Mouse (Mus musculus) lung, embryonic 16.5 days (tissue): ENCODE measurements around the gene Arl13b. TPM values are rescaled to one million over a fixed set of nuclear protein-coding genes. Genes with fewer than 3 reads are reported as not detected.

ENCODE experiments used
- ATAC-seq: fragments of 200-750 bp; cut with Nextera tagmentation; 2 replicates; pipeline ENCODE4 v1.8.0; 2017; ENCODE audit warnings: low read depth, mild to moderate bottlenecking, moderate library complexity
- H3K27ac ChIP-seq: fragments of 300-500 bp; sonication (generic); 2 replicates; pipeline ENCODE4 v1.5.1; 2014; ENCODE audit warnings: mild to moderate bottlenecking, control low read depth, low read length
- H3K27me3 ChIP-seq: fragments of 300-500 bp; sonication (generic); 2 replicates; pipeline ENCODE4 v1.6.1; 2014; ENCODE audit warnings: low read depth, low read length, mixed read lengths; ENCODE audit not compliant: control insufficient read depth, insufficient read depth
- H3K36me3 ChIP-seq: fragments of 300-500 bp; sonication (generic); 2 replicates; pipeline ENCODE4 v1.6.1; 2014; ENCODE audit warnings: low read length; ENCODE audit not compliant: control insufficient read depth, insufficient read depth
- H3K4me1 ChIP-seq: fragments of 300-500 bp; sonication (generic); replicated peaks from 2 replicates; pipeline ENCODE4 v1.6.1; 2014; ENCODE audit warnings: low read length, mixed read lengths; ENCODE audit not compliant: control insufficient read depth, insufficient read depth
- H3K4me2 ChIP-seq: fragments of 300-500 bp; sonication (generic); 2 replicates; pipeline ENCODE4 v1.6.1; 2014; ENCODE audit warnings: low read depth, low read length, control low read depth
- H3K4me3 ChIP-seq: fragments of 300-500 bp; sonication (generic); 2 replicates; pipeline ENCODE4 v1.5.1; 2014; ENCODE audit warnings: mild to moderate bottlenecking, low read length, control low read depth
- H3K9ac ChIP-seq: fragments of 300-500 bp; sonication (generic); 2 replicates; pipeline ENCODE4 v1.6.1; 2014; ENCODE audit warnings: low read length, control low read depth
- H3K9me3 ChIP-seq: fragments of 300-500 bp; sonication (generic); 2 replicates; pipeline ENCODE4 v1.6.1; 2016; ENCODE audit warnings: low read length; ENCODE audit not compliant: control insufficient read depth
- WGBS: fragments of 180-500 bp; shearing (Covaris S2); extraction: QIAGEN DNeasy Blood & Tissue Kit; methylation state at CpG from one replicate; pipeline ENCODE4 v1.1.7; 2014; 5-methylcytosine and 5-hydroxymethylcytosine counted together
- polyA plus RNA-seq: library from polyadenylated mRNA; unstranded; fragments of >200 nt; fragmentation: Nextera tagmentation; extraction: Ambion mirVana; gene quantifications from 2 replicates; pipeline ENCODE4 v1.2.1, GENCODE M21; 2015

Gene Arl13b
- polyA plus RNA-seq, 1 experiment from 2014 or later, result 20.8 TPM

DNA sequence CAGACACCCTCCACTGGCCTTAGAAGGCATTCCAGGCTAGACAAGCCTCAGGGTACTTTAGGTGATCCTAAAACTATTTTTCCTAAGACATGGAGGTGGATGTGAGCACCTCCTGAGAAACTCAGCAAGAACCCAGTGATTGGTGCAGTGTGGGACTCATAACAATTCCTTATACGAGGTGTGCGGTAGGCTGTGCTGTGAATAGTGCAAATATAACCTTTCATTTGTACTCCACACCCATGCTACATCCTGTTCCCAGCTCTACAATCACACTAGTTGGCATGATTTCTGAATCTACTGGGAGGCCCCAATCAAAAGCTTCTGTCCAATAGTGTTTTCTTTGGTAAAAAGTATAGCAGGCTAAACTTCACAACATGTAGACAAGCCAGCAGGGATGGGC, 14.8 kb downstream of the Arl13b start:
- Histone ChIP-seq H3K4me2 (no peak overlapping the region), H3K4me3 (no peak overlapping the region), H3K4me1 (no peaks in the 10 kb centered on the region), H3K9ac (no peak overlapping the region), H3K9me3 (no peaks in the 10 kb centered on the region), H3K27ac (no peak overlapping the region), H3K27me3 (no peaks in the 10 kb centered on the region), H3K36me3 (no peaks in the 10 kb centered on the region)
- WGBS, result 81% methylated on average over 2 of the region's 2 CpGs
- no peak for ATAC-seq

DNA sequence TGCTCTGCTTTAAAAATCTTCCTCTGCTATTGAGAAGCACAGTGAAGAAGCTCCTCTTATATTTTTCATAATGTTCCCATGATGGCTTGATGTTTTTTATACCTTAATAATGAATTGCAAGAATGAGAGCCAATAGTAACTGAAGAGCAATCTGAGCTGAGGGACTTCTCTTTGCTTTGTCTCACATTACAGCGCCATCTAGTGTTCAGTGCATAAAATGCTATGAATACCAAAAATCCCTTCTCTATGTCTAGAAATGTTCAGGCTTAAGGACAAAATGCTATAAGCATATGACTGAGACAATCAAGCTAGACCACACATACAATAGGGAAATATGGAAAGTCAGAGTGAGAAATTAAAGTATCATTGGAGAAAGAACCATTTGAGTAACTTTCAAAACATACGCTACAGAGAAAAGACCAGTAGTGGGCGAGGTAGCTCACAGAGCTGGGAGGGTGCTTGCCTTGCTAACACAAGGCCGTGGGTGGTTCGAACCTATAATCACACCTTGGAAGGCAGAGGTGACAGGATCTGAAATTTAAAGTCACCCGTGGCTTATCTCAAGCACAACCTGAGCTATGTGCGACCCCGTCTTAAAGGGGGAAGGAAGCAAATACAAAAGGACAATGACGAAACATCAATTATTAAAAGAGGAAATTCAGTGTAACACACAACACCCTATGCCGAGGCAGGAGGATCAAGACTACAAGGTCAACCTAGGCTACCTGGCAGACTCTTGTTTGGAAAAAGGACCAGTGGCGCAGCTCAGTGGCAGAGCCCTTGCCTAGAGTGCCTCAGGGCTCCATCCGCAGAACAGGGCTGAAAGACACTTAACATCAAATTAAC, 20.5 kb downstream of the Arl13b start:
- Histone ChIP-seq H3K4me3 (no peak overlapping the region), H3K9me3 (no peaks in the 10 kb centered on the region), H3K4me2 (no peak overlapping the region), H3K4me1 (no peaks in the 10 kb centered on the region), H3K27me3 (no peaks in the 10 kb centered on the region), H3K36me3 (no peaks in the 10 kb centered on the region), H3K9ac (no peak overlapping the region), H3K27ac (no peak overlapping the region)
- ATAC-seq, result no peak
- WGBS, result 68% methylated on average over 12 of the region's 12 CpGs

DNA sequence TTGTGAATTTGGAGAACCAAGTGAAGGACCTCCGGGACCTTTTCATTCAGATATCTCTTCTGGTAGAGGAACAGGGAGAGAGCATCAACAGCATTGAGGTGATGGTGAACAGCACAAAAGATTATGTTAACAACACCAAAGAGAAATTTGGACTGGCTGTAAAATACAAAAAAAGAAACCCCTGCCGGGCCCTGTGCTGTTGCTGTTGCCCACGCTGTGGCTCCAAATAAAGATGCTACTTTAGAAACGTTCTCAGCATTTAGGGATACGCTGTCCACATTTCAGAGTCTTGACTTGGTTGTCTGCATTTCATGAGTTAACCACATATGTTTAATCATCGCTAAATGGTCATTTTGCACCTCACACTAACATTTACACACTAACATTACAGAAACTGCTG, 24.4 kb downstream of the Arl13b start:
- Histone ChIP-seq H3K4me2 (no peak overlapping the region), H3K4me3 (no peak overlapping the region), H3K9me3 (no peaks in the 10 kb centered on the region), H3K27ac (no peak overlapping the region), H3K27me3 (no peaks in the 10 kb centered on the region), H3K9ac (no peak overlapping the region), H3K36me3 (no peaks in the 10 kb centered on the region; the same call in 1 of the 2 replicates), H3K4me1 (no peaks in the 10 kb centered on the region)
- WGBS, result 96% methylated on average over 6 of the region's 6 CpGs
- no peak for ATAC-seq

DNA sequence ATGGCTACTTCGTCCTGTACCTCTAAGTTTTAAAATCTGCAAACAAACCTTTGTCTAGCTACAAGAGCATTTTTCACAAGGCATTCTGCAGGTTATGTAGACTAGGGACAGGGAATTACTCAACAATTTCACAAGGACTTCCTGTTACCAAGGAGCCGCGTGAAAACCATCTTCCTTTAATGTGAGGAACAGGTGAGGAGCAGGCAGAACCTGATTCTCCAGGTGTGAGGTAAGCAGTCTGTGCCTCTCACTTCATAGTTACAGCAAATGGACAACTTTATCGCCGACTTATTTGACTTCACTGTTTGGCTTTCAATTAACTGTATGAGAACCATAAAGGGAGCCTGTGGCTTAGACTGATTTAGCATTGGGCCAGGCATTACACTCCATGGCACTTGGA, 32.3 kb downstream of the Arl13b start, which contains the start of gene Stx19:
Stx19 (plus strand) TSS at position 186 of the 400 bp plus-strand sequence.
- peak within 1 kb of the TSS; percentile 30 for H3K4me3 ChIP-seq
- H3K4me1 ChIP-seq, result peaks cover 7% of the 10 kb centered on the region; the same call in 1 of the 2 replicates
- no peaks in the 10 kb centered on the region for H3K27me3 ChIP-seq
- peak within 1 kb of the TSS; percentile 11 for H3K4me2 ChIP-seq
- H3K9ac ChIP-seq, result no peak within 1 kb of the TSS; the same call in 1 of the 2 replicates
- 38% methylated on average over 5 of the region's 5 CpGs for WGBS
- peak within 1 kb of the TSS; percentile 82 for H3K27ac ChIP-seq
- peak; percentile 94 for ATAC-seq
- no peaks in the 10 kb centered on the region for H3K9me3 ChIP-seq
- no peaks in the 10 kb centered on the region; the same call in 1 of the 2 replicates for H3K36me3 ChIP-seq

DNA sequence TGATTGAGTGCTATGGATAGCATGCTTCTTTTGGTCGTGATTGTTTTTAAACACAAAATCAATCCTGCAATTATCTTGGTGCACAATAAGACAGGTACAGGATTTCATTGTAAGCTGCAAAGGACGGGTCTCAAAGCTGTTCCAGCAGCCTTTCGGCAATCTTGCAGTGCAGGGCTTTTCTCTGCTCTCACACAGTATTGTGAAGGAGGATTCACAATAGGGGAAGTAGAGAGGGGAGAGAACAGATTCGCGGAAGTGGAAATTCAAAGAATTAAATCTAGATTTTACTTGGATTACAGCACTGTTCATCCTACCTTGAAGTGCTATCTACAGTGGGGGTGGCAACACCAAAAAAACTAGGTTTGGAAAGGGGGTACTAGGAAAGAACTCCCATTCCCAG, 33.0 kb downstream of the Arl13b start:
- H3K27ac ChIP-seq, result peak overlapping the region; percentile 82
- H3K36me3 ChIP-seq, result no peaks in the 10 kb centered on the region; the same call in 1 of the 2 replicates
- no peaks in the 10 kb centered on the region for H3K27me3 ChIP-seq
- no peak overlapping the region for H3K4me3 ChIP-seq
- 62% methylated on average over 5 of the region's 5 CpGs for WGBS
- H3K9me3 ChIP-seq, result no peaks in the 10 kb centered on the region
- no peak for ATAC-seq
- no peak overlapping the region for H3K4me2 ChIP-seq
- peaks cover 7% of the 10 kb centered on the region; the same call in 1 of the 2 replicates for H3K4me1 ChIP-seq
- H3K9ac ChIP-seq, result no peak overlapping the region; the same call in 1 of the 2 replicates

DNA sequence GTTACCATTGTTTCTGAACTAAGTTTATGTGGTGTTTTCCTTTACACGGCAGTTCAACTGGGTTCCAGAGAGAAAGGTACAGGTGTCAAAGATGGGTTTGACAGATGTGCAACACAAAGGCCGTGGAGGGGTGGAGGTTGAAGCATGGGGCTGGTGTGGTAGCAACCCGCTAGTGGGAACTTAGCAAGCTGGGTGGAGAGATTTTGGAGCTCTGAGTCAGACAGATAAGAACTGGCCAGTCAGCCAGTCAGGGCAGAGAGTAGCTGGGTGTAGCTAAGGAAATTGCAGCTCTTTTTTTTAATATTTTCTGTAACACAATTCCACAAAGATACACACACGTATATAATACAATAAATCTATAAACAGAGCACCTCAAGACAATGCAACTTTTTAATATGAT, 36.0 kb downstream of the Arl13b start:
- no peak overlapping the region for H3K27ac ChIP-seq
- H3K4me3 ChIP-seq, result no peak overlapping the region
- no peak overlapping the region for H3K9ac ChIP-seq
- WGBS, result 80% methylated on average over 4 of the region's 4 CpGs
- no peak for ATAC-seq
- H3K27me3 ChIP-seq, result no peaks in the 10 kb centered on the region
- peaks cover 12% of the 10 kb centered on the region for H3K4me1 ChIP-seq
- no peaks in the 10 kb centered on the region for H3K9me3 ChIP-seq
- H3K36me3 ChIP-seq, result no peaks in the 10 kb centered on the region; the same call in 1 of the 2 replicates
- H3K4me2 ChIP-seq, result no peak overlapping the region

DNA sequence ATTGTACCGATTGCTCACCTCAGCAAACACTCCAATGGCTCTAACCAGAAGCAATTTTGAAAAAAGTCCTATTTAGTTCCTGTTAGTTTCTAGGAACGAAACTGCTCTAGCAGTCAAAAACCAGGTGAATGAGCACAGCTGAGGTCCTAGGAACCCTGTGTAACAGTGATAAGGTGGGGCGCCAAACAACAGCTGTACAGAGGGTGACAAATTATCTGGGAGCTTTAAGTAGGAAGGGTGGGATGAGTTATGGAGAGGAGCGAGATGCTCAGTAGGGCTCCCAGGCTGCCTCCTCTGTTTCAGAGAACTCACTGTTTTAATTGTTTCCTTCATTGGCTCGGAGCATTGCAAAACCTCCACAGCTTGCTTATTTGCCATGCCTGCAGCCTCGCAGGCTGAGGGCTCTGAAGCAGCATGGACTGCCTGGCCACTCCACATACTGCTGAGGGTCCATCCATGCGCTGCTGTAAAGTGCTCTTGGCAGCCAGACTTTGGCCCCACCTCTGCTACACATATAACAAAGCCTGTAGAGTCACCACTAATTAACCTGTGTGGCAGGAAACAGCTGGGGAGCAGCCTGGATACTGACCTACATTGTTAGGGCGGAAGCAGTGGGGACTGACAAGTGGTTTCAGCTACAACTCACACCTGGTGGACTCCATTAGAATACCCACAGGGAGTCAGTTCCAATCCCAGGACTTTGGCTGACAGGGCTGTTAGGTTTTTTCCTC, 39.4 kb downstream of the Arl13b start:
- Histone ChIP-seq H3K4me3 (no peak overlapping the region), H3K36me3 (no peaks in the 10 kb centered on the region), H3K27me3 (no peaks in the 10 kb centered on the region), H3K27ac (peak overlapping the region; percentile 59), H3K9me3 (no peaks in the 10 kb centered on the region), H3K4me1 (peaks cover 5% of the 10 kb centered on the region), H3K4me2 (peak overlapping the region; percentile 17; the same call in 1 of the 2 replicates), H3K9ac (no peak overlapping the region; the same call in 1 of the 2 replicates)
- ATAC-seq, result peak; percentile 93
- WGBS, result 45% methylated on average over 8 of the region's 8 CpGs

DNA sequence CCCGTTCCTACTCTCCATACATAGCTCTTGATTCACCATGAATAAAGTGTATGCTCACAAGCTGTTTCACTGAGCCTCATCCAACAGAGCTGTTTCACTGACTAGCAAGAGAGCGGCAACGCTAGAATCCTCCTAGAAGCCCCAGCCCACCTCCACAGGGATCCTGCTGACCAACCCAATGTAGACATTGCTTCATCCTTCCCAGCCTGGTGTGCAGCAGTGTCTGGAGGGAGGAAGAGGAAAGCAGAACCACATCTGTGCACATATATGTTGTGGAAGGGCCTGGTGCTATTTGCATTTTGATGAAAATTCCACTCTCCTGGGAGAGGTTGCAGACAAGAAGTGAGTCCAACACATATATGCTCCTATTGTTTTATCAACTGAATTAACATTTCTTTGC, 42.2 kb downstream of the Arl13b start:
- WGBS, result 93% methylated on average over 3 of the region's 3 CpGs
- Histone ChIP-seq H3K9me3 (no peaks in the 10 kb centered on the region), H3K27me3 (no peaks in the 10 kb centered on the region), H3K4me3 (no peak overlapping the region), H3K4me2 (no peak overlapping the region), H3K36me3 (no peaks in the 10 kb centered on the region), H3K9ac (no peak overlapping the region), H3K27ac (no peak overlapping the region), H3K4me1 (peaks cover 5% of the 10 kb centered on the region)
- ATAC-seq, result no peak

DNA sequence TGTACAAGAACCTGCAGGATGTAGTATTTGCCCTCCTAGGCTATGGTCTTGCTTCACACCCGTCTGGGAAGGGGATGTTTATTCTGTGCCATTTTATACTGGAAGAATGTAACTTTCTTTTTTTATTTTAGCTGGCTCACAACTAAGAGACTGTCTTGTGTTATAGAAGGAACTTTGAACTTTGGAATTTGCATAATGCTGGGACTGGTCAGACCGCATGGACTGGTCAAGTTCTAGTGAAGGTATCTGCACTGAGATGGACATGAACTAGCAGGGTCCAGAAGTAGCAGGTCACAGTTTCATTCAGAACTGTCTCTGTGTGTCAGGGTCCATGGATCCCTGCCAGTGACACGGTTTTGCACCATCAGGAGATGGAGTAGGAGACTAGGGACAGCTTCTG, 47.0 kb downstream of the Arl13b start:
- Histone ChIP-seq H3K9ac (no peak overlapping the region), H3K36me3 (no peaks in the 10 kb centered on the region), H3K27ac (no peak overlapping the region), H3K4me1 (no peaks in the 10 kb centered on the region), H3K9me3 (no peaks in the 10 kb centered on the region), H3K4me2 (no peak overlapping the region), H3K27me3 (no peaks in the 10 kb centered on the region), H3K4me3 (no peak overlapping the region)
- no peak for ATAC-seq
- 86% methylated on average over 3 of the region's 3 CpGs for WGBS
